Mouse (Mus musculus) CH12.LX (cell line): ENCODE results near the gene Adam11. TPM values are rescaled to one million over a fixed set of nuclear protein-coding genes. Genes with fewer than 3 reads are reported as not detected.

ENCODE experiments used
- DNase-seq: peaks from one replicate; pipeline ENCODE4 v3.0.0-alpha.2; 2013; ENCODE audit errors: extremely low read depth
- H3K27ac ChIP-seq: 2 replicates; pipeline ENCODE4 v1.5.1; 2012; ENCODE audit warnings: low read depth, mild to moderate bottlenecking, control low read depth, moderate library complexity; ENCODE audit not compliant: insufficient read depth
- H3K27me3 ChIP-seq: replicated peaks from 2 replicates; pipeline ENCODE3; 2012; ENCODE audit warnings: inconsistent platforms
- H3K36me3 ChIP-seq, 2 experiments: replicated peaks in 1 of 2; 2 replicates each; pipeline versions ENCODE3 to v1.6.1; 2012; ENCODE audit warnings: inconsistent platforms in 1 of 2, low read length in 1 of 2, mild to moderate bottlenecking in 1 of 2, mixed read lengths in 1 of 2, moderate library complexity in 1 of 2; ENCODE audit not compliant: control insufficient read depth in 1 of 2, insufficient read depth in 1 of 2
- H3K4me1 ChIP-seq, 2 experiments: 2 replicates each; pipeline ENCODE4 v1.6.1; 2012; ENCODE audit warnings: inconsistent platforms in 1 of 2, moderate library complexity in 1 of 2; ENCODE audit not compliant: insufficient read depth in 2 of 2, control insufficient read depth in 1 of 2
- H3K4me2 ChIP-seq: 2 replicates; pipeline ENCODE4 v1.6.1; 2012; ENCODE audit warnings: low read depth, mild to moderate bottlenecking, control low read depth; ENCODE audit not compliant: poor library complexity, insufficient read depth, severe bottlenecking
- H3K4me3 ChIP-seq, 3 experiments: fragments of 150-350 bp in 1 of 3; sonication (generic) in 1 of 3; replicated peaks in 1 of 3; 2 replicates each; pipeline versions ENCODE3 to v1.5.1; 2011 to 2012; ENCODE audit warnings: low read depth in 2 of 3, low read length in 2 of 3, mild to moderate bottlenecking in 2 of 3, moderate library complexity in 2 of 3, control low read depth in 1 of 3, improper control_type of control experiment in 1 of 3, inconsistent platforms in 1 of 3, mixed read lengths in 1 of 3; ENCODE audit not compliant: poor library complexity in 1 of 3
- H3K79me2 ChIP-seq: replicated peaks from 2 replicates; pipeline ENCODE4 v1.6.1; 2012; ENCODE audit warnings: mild to moderate bottlenecking, moderate library complexity; ENCODE audit not compliant: control insufficient read depth, poor library complexity, insufficient read depth, severe bottlenecking; ENCODE audit errors: extremely low read depth
- H3K9ac ChIP-seq: 2 replicates; pipeline ENCODE4 v1.6.1; 2012; ENCODE audit warnings: low read depth, mild to moderate bottlenecking, control low read depth, moderate library complexity; ENCODE audit not compliant: insufficient read depth
- H3K9me3 ChIP-seq: replicated peaks from 2 replicates; pipeline ENCODE3; 2012; ENCODE audit warnings: low read length, inconsistent platforms, mixed read lengths
- BHLHE40 ChIP-seq: IDR thresholded peaks from 2 replicates; pipeline ENCODE4 v1.6.1; 2011; ENCODE audit warnings: mild to moderate bottlenecking, low read depth, low read length, improper control_type of control experiment
- CHD1 ChIP-seq: IDR thresholded peaks from 2 replicates; pipeline ENCODE4 v1.6.1; 2012; ENCODE audit warnings: low read depth, low read length, improper control_type of control experiment, inconsistent platforms
- CHD2 ChIP-seq: IDR thresholded peaks from 2 replicates; pipeline ENCODE4 v1.6.1; 2011; ENCODE audit warnings: low read length, improper control_type of control experiment
- CTCF ChIP-seq, 2 experiments: IDR thresholded peaks in 1 of 2; conservative IDR thresholded peaks in 1 of 2; 2 replicates each; pipeline ENCODE4 v1.5.1; 2011 to 2012; ENCODE audit warnings: low read depth in 2 of 2, low read length in 2 of 2, improper control_type of control experiment in 1 of 2, inconsistent platforms in 1 of 2, mild to moderate bottlenecking in 1 of 2, moderate library complexity in 1 of 2
- EP300 ChIP-seq: IDR thresholded peaks from 2 replicates; pipeline ENCODE4 v1.6.1; 2011; ENCODE audit warnings: low read length, improper control_type of control experiment
- GABPA ChIP-seq: IDR thresholded peaks from 2 replicates; pipeline ENCODE4 v1.6.1; 2012; ENCODE audit warnings: low read depth, low read length, improper control_type of control experiment, inconsistent platforms; ENCODE audit not compliant: insufficient replicate concordance
- HCFC1 ChIP-seq: IDR thresholded peaks from 2 replicates; pipeline ENCODE4 v1.6.1; 2012; ENCODE audit warnings: low read depth, mild to moderate bottlenecking, inconsistent platforms, low read length, improper control_type of control experiment
- IRF4 ChIP-seq: IDR thresholded peaks from 2 replicates; pipeline ENCODE4 v1.6.1; 2014; ENCODE audit warnings: low read depth, mild to moderate bottlenecking, inconsistent platforms, low read length, improper control_type of control experiment
- JUND ChIP-seq: conservative IDR thresholded peaks from 2 replicates; pipeline ENCODE4 v1.6.1; 2011; ENCODE audit warnings: low read depth, low read length, improper control_type of control experiment
- MAFK ChIP-seq: IDR thresholded peaks from 2 replicates; pipeline ENCODE4 v1.6.1; 2011; ENCODE audit warnings: low read length, improper control_type of control experiment; ENCODE audit not compliant: insufficient replicate concordance
- MEF2A ChIP-seq: IDR thresholded peaks from 2 replicates; pipeline ENCODE4 v1.6.1; 2014; ENCODE audit warnings: low read depth, mild to moderate bottlenecking, inconsistent platforms, low read length, improper control_type of control experiment, borderline replicate concordance
- MXI1 ChIP-seq: IDR thresholded peaks from 2 replicates; pipeline ENCODE4 v1.6.1; 2011; ENCODE audit warnings: mild to moderate bottlenecking, low read depth, low read length, improper control_type of control experiment
- NELFE ChIP-seq: IDR thresholded peaks from 2 replicates; pipeline ENCODE4 v1.6.1; 2011; ENCODE audit warnings: low read depth, low read length, improper control_type of control experiment
- NRF1 ChIP-seq: IDR thresholded peaks from 2 replicates; pipeline ENCODE4 v1.6.1; 2014; ENCODE audit warnings: low read depth, mild to moderate bottlenecking, inconsistent platforms, low read length, improper control_type of control experiment, moderate library complexity
- PAX5 ChIP-seq: IDR thresholded peaks from 2 replicates; pipeline ENCODE4 v1.6.1; 2012; ENCODE audit warnings: low read length, inconsistent platforms, mixed read lengths
- POLR2A ChIP-seq: IDR thresholded peaks from 2 replicates; pipeline ENCODE4 v1.6.1; 2011; ENCODE audit warnings: low read depth, mild to moderate bottlenecking, improper control_type of control experiment, low read length
- POLR2AphosphoS2 ChIP-seq: IDR thresholded peaks from 2 replicates; pipeline ENCODE4 v1.6.1; 2011; ENCODE audit warnings: low read depth, low read length, improper control_type of control experiment
- RCOR1 ChIP-seq: conservative IDR thresholded peaks from 2 replicates; pipeline ENCODE4 v1.6.1; 2012; ENCODE audit warnings: low read depth, mild to moderate bottlenecking, inconsistent platforms, low read length, improper control_type of control experiment
- SIN3A ChIP-seq: IDR thresholded peaks from 2 replicates; pipeline ENCODE4 v1.6.1; 2012; ENCODE audit warnings: low read length, improper control_type of control experiment, inconsistent platforms
- TBP ChIP-seq: conservative IDR thresholded peaks from 2 replicates; pipeline ENCODE4 v1.6.1; 2011; ENCODE audit warnings: low read depth, low read length, improper control_type of control experiment
- TCF12 ChIP-seq: IDR thresholded peaks from 2 replicates; pipeline ENCODE4 v1.6.1; 2014; ENCODE audit warnings: low read depth, mild to moderate bottlenecking, inconsistent platforms, low read length, improper control_type of control experiment
- ZC3H11A ChIP-seq: IDR thresholded peaks from 2 replicates; pipeline ENCODE4 v1.6.1; 2012; ENCODE audit warnings: low read depth, mild to moderate bottlenecking, inconsistent platforms, low read length, improper control_type of control experiment
- ZKSCAN1 ChIP-seq: IDR thresholded peaks from 2 replicates; pipeline ENCODE4 v1.6.1; 2012; ENCODE audit warnings: low read depth, inconsistent platforms, low read length, improper control_type of control experiment, borderline replicate concordance
- ZMIZ1 ChIP-seq: IDR thresholded peaks from 2 replicates; pipeline ENCODE4 v1.6.1; 2012; ENCODE audit warnings: low read depth, mild to moderate bottlenecking, inconsistent platforms, low read length, improper control_type of control experiment
- dilution Hi-C: fragments of 300-500 bp; cut with MboI; formaldehyde crosslinking; loops from 2 replicates; pipeline ENCODE4 v1.14.3; 2020; ENCODE audit warnings: low sequenced_read_pairs; ENCODE audit not compliant: extremely low pct_unique_long_range_greater_than_20kb, extremely low pct_ligation_motif_present
- in situ Hi-C: fragments of 300-500 bp; cut with MboI; formaldehyde crosslinking; loops from 3 replicates; pipeline ENCODE4 v1.14.3; 2019; ENCODE audit warnings: low sequenced_read_pairs, low pct_ligation_motif_present, low pct_unique_long_range_greater_than_20kb, mixed read lengths
- polyA plus RNA-seq: library from polyadenylated mRNA; unstranded; fragments of >175 nt; gene quantifications from 2 replicates; pipeline ENCODE4 v1.2.1, GENCODE M21; 2012; ENCODE audit warnings: low read depth; ENCODE audit not compliant: insufficient read length
- total RNA-seq, 2 experiments: library from RNA; depleted of rRNA; stranded (reverse); fragments of 300-350 nt in 1 of 2; fragments of >200 nt in 1 of 2; gene quantifications; 2 replicates each; pipeline ENCODE4 v1.2.3; 2012 to 2014

The Adam11 gene
- total and polyA plus RNA-seq, 3 experiments = not detected

- Histone ChIP-seq H3K9ac (peak overlapping the region; percentile 42), H3K4me1 (peaks cover 0 to 7% of the 10 kb centered on the region in 2 experiments; a peak in 2 of 4 replicates), H3K36me3 (no peaks in the 10 kb centered on the region), H3K27ac (no peak overlapping the region), H3K27me3 (peaks cover 11% of the 10 kb centered on the region), H3K79me2 (no peaks in the 10 kb centered on the region), H3K9me3 (no peaks in the 10 kb centered on the region), H3K4me3 (no peak overlapping the region), H3K4me2 (peak overlapping the region; percentile 77)
- peak; percentile 27 for DNase-seq
- TF ChIP-seq MXI1 (peak; percentile 61; the same call in 1 of the 2 replicates), TBP (no peak), CHD1 (no peak), GABPA (no peak), NRF1 (no peak), BHLHE40 (peak; percentile 88), IRF4 (peak; percentile 53), EP300 (peak; percentile 42; the same call in 1 of the 2 replicates), RCOR1 (no peak), CHD2 (0 out of 2 replicates have a peak, but pooled peaks have one; percentile 32), PAX5 (no peak), MEF2A (no peak), POLR2AphosphoS2 (no peak), ZKSCAN1 (no peak), HCFC1 (no peak), JUND (no peak), SIN3A (no peak)
- in situ Hi-C loops = no loop called here
- dilution Hi-C loops = no loop called here
Measured at GRCm38 (mm10) chr11:102808246-102808645, 47.0 kb downstream of the Adam11 start.

- H3K79me2 ChIP-seq = no peaks in the 10 kb centered on the region
- no peak overlapping the region for H3K4me2 ChIP-seq
- in situ Hi-C loops = no loop called here
- no peak overlapping the region for H3K4me3 ChIP-seq
- H3K4me1 ChIP-seq = peaks cover 0 to 7% of the 10 kb centered on the region in 2 experiments; a peak in 2 of 4 replicates
- TF ChIP-seq TCF12 (no peak), CTCF (conservative IDR thresholded peaks at IDR 0.05 in 1 of 2, IDR thresholded peaks at IDR 0.05 in 1 of 2; ENCODE audit: low read depth in 2 of 2, low read length in 2 of 2) (no peak), MAFK (no peak), ZMIZ1 (no peak), BHLHE40 (no peak), MEF2A (no peak), NELFE (no peak), ZC3H11A (no peak), POLR2A (no peak), CHD2 (no peak)
- dilution Hi-C loops = no loop called here
- DNase-seq = no peak
- H3K36me3 ChIP-seq = no peaks in the 10 kb centered on the region
- H3K27ac ChIP-seq = no peak overlapping the region
- H3K9ac ChIP-seq = no peak overlapping the region
- H3K27me3 ChIP-seq = peaks cover 13% of the 10 kb centered on the region
- H3K9me3 ChIP-seq = no peaks in the 10 kb centered on the region
Measured at GRCm38 (mm10) chr11:102810721-102811485, 49.7 kb downstream of the Adam11 start.
